13 mouse cellular contexts compared by ENCODE assay signal in genomic region chr1:128399941-128400915, GRCm38 (mm10). TPM values are rescaled to one million over a fixed set of nuclear protein-coding genes. Genes with fewer than 3 reads are reported as not detected.
DNase-seq lines count a peak whose midpoint lies in the region; ATAC-seq and TF ChIP-seq lines count a peak whose summit lies in the region.
"Had no signal": no experiment of that assay in that cellular context is flagged by ENCODE, and none has a peak within 500 bp of the region (broad histone marks: within the 10 kb centered on the region; RNA-seq: fewer than 3 reads in every experiment).

No protein-coding gene starts in this region.

- no peaks in the 10 kb centered on the region for H3K27me3 ChIP-seq in midbrain, embryonic 10.5 days (ENCODE audit: low read depth, poor library complexity, severe bottlenecking)
- H3K27me3 ChIP-seq in midbrain, embryonic 16.5 days (ENCODE audit: control insufficient read depth, insufficient read depth, low read depth, low read length), result no peaks in the 10 kb centered on the region
- H3K27me3 ChIP-seq in forebrain, embryonic 14.5 days (replicated peaks; ENCODE audit: control insufficient read depth, insufficient read depth, low read length), result no peaks in the 10 kb centered on the region
- H3K27me3 ChIP-seq in hindbrain, postnatal 0 days (ENCODE audit: insufficient read depth, low read length), result no peaks in the 10 kb centered on the region
- H3K27me3 ChIP-seq in heart, embryonic 10.5 days (ENCODE audit: insufficient read depth, poor library complexity, severe bottlenecking), result no peaks in the 10 kb centered on the region
- H3K27me3 ChIP-seq: liver, embryonic 12.5 days had no signal

- no peak overlapping the region for H3K4me3 ChIP-seq in midbrain, embryonic 10.5 days
- H3K4me3 ChIP-seq in midbrain, embryonic 16.5 days (ENCODE audit: low read depth, low read length), result no peak overlapping the region
- no peak overlapping the region for H3K4me3 ChIP-seq in forebrain, embryonic 14.5 days (ENCODE audit: low read depth, low read length)
- H3K4me3 ChIP-seq in hindbrain, postnatal 0 days (ENCODE audit: low read length), result no peak overlapping the region
- H3K4me3 ChIP-seq in heart, embryonic 10.5 days, result no peak overlapping the region
- H3K4me3 ChIP-seq: heart, adult 2 months; liver, embryonic 12.5 days had no signal

- no peak for DNase-seq in midbrain, embryonic 10.5 days (ENCODE audit: low spot score)
- peak; percentile 60 for DNase-seq in forebrain, embryonic 14.5 days (ENCODE audit: low spot score)
- peak; percentile 10 for DNase-seq in hindbrain, postnatal 0 days (ENCODE audit: low spot score)
- peak; percentile 30 for DNase-seq in retina, postnatal 1 day
- DNase-seq in adrenal gland, postnatal 14 days, result no peak
- no peak for DNase-seq in heart, embryonic 10.5 days (ENCODE audit: low spot score)
- DNase-seq in testis, postnatal 14 days (ENCODE audit: low spot score), result no peak
- DNase-seq: adrenal gland, postnatal 25 days; heart, adult 2 months; kidney, adult 2 months; lung, postnatal 14 days had no signal

- peaks cover 70% of the 10 kb centered on the region for H3K36me3 ChIP-seq in midbrain, embryonic 10.5 days
- H3K36me3 ChIP-seq in midbrain, embryonic 16.5 days (ENCODE audit: control insufficient read depth, insufficient read depth, low read length), result 0 out of 2 replicates have a peak, but pooled peaks cover 5% of the 10 kb centered on the region
- peaks cover 9% of the 10 kb centered on the region for H3K36me3 ChIP-seq in forebrain, embryonic 14.5 days (ENCODE audit: control insufficient read depth, insufficient read depth, low read length)
- no peaks in the 10 kb centered on the region for H3K36me3 ChIP-seq in hindbrain, postnatal 0 days (ENCODE audit: insufficient read depth, low read length)
- H3K36me3 ChIP-seq in heart, embryonic 10.5 days, result peaks cover 70% of the 10 kb centered on the region

- H3K9me3 ChIP-seq in midbrain, embryonic 10.5 days (replicated peaks), result 0 out of 2 replicates have a peak, but pooled peaks cover 6% of the 10 kb centered on the region
- H3K9me3 ChIP-seq in midbrain, embryonic 16.5 days (replicated peaks; ENCODE audit: control insufficient read depth, low read length, poor library complexity, severe bottlenecking), result no peaks in the 10 kb centered on the region
- no peaks in the 10 kb centered on the region for H3K9me3 ChIP-seq in forebrain, embryonic 14.5 days (replicated peaks; ENCODE audit: control insufficient read depth, low read length)
- no peaks in the 10 kb centered on the region for H3K9me3 ChIP-seq in hindbrain, postnatal 0 days (ENCODE audit: low read length)
- no peaks in the 10 kb centered on the region for H3K9me3 ChIP-seq in heart, embryonic 10.5 days
- H3K9me3 ChIP-seq: liver, embryonic 12.5 days had no signal

- H3K4me2 ChIP-seq in midbrain, embryonic 16.5 days (ENCODE audit: low read length), result no peak overlapping the region
- H3K4me2 ChIP-seq in forebrain, embryonic 14.5 days (ENCODE audit: low read length), result no peak overlapping the region
- H3K4me2 ChIP-seq in hindbrain, postnatal 0 days (ENCODE audit: low read depth, low read length), result no peak overlapping the region
- H3K4me2 ChIP-seq: liver, embryonic 12.5 days had no signal

- no peak for ATAC-seq in midbrain, embryonic 16.5 days
- peak; percentile 13; the same call in 1 of the 2 replicates for ATAC-seq in forebrain, embryonic 14.5 days
- ATAC-seq in hindbrain, postnatal 0 days, result no peak
- ATAC-seq: liver, embryonic 12.5 days had no signal

- 52% methylated on average over 5 of the region's 5 CpGs for WGBS in midbrain, embryonic 10.5 days
- WGBS in midbrain, embryonic 16.5 days, result 26% methylated on average over 5 of the region's 5 CpGs
- 10% methylated on average over 5 of the region's 5 CpGs for WGBS in forebrain, embryonic 14.5 days
- 29% methylated on average over 5 of the region's 5 CpGs for WGBS in hindbrain, postnatal 0 days
- WGBS in heart, embryonic 10.5 days, result 88% methylated on average over 5 of the region's 5 CpGs

- TF ChIP-seq CTCF in hindbrain, postnatal 0 days (IDR thresholded peaks at IDR 0.05; ENCODE audit: low read depth), result no peak

- peak overlapping the region; percentile 72 for H3K27ac ChIP-seq in midbrain, embryonic 10.5 days (replicated peaks)
- H3K27ac ChIP-seq in midbrain, embryonic 16.5 days (ENCODE audit: low read length), result no peak overlapping the region
- H3K27ac ChIP-seq in forebrain, embryonic 14.5 days (ENCODE audit: low read depth, low read length), result no peak overlapping the region; the same call in 1 of the 2 replicates
- H3K27ac ChIP-seq in hindbrain, postnatal 0 days, result no peak overlapping the region
- H3K27ac ChIP-seq in heart, embryonic 10.5 days, result no peak overlapping the region
- H3K27ac ChIP-seq: heart, adult 2 months; liver, embryonic 12.5 days had no signal

- H3K4me1 ChIP-seq in midbrain, embryonic 10.5 days, result peaks cover 41% of the 10 kb centered on the region
- H3K4me1 ChIP-seq in midbrain, embryonic 16.5 days (ENCODE audit: control insufficient read depth, insufficient read depth, low read length), result peaks cover 4% of the 10 kb centered on the region; the same call in 1 of the 2 replicates
- peaks cover 20% of the 10 kb centered on the region for H3K4me1 ChIP-seq in forebrain, embryonic 14.5 days (ENCODE audit: control insufficient read depth, insufficient read depth, low read length)
- H3K4me1 ChIP-seq in hindbrain, postnatal 0 days (ENCODE audit: insufficient read depth, low read length), result no peaks in the 10 kb centered on the region
- no peaks in the 10 kb centered on the region for H3K4me1 ChIP-seq in heart, embryonic 10.5 days
- H3K4me1 ChIP-seq: liver, embryonic 12.5 days had no signal

- no peak overlapping the region for H3K9ac ChIP-seq in midbrain, embryonic 16.5 days (ENCODE audit: low read depth, low read length)
- peak overlapping the region; percentile 8; the same call in 1 of the 2 replicates for H3K9ac ChIP-seq in forebrain, embryonic 14.5 days (ENCODE audit: low read length)
- H3K9ac ChIP-seq in hindbrain, postnatal 0 days (replicated peaks; ENCODE audit: low read length), result no peak overlapping the region
- H3K9ac ChIP-seq: liver, embryonic 12.5 days had no signal

RNA-seq across cellular contexts. Expression of gene Dars, which starts 16.9 kb away (rescaled TPM):
- polyA plus RNA-seq in midbrain, embryonic 10.5 days (2016; fragmentation: Nextera tagmentation; extraction: Ambion mirVana), result 190 and 216 TPM in 2 replicates
- polyA plus RNA-seq in midbrain, embryonic 16.5 days (2015; fragmentation: Nextera tagmentation; extraction: Ambion mirVana), result 123 and 124 TPM in 2 replicates
- polyA plus RNA-seq in forebrain, embryonic 14.5 days (2014; fragmentation: Nextera tagmentation; extraction: Ambion mirVana), result 105 and 111 TPM in 2 replicates
- 53.8 and 64.0 TPM in 2 replicates for total RNA-seq in hindbrain, postnatal 0 days (2014; rRNA removed)
- polyA plus RNA-seq in hindbrain, postnatal 0 days (2015; fragmentation: Nextera tagmentation; extraction: Ambion mirVana), result 130 and 139 TPM in 2 replicates
- 85.9 and 87.5 TPM in 2 replicates for total RNA-seq in adrenal gland, postnatal 14 days (2021)
- polyA plus RNA-seq in heart, embryonic 10.5 days (2016; fragmentation: Nextera tagmentation; extraction: Ambion mirVana), result 137 and 155 TPM in 2 replicates

RNA-seq across cellular contexts. Expression of gene Mcm6, which starts 40.8 kb away (rescaled TPM):
- polyA plus RNA-seq in midbrain, embryonic 10.5 days (2016; fragmentation: Nextera tagmentation; extraction: Ambion mirVana), result 330 and 373 TPM in 2 replicates
- polyA plus RNA-seq in midbrain, embryonic 16.5 days (2015; fragmentation: Nextera tagmentation; extraction: Ambion mirVana), result 44.9 and 50.4 TPM in 2 replicates
- polyA plus RNA-seq in forebrain, embryonic 14.5 days (2014; fragmentation: Nextera tagmentation; extraction: Ambion mirVana), result 121 and 131 TPM in 2 replicates
- total RNA-seq in hindbrain, postnatal 0 days (2014; rRNA removed), result 59.0 and 77.3 TPM in 2 replicates
- polyA plus RNA-seq in hindbrain, postnatal 0 days (2015; fragmentation: Nextera tagmentation; extraction: Ambion mirVana), result 58.6 and 59.1 TPM in 2 replicates
- total RNA-seq in adrenal gland, postnatal 14 days (2021), result 49.6 and 56.3 TPM in 2 replicates
- 233 and 248 TPM in 2 replicates for polyA plus RNA-seq in heart, embryonic 10.5 days (2016; fragmentation: Nextera tagmentation; extraction: Ambion mirVana)

Comparison
In these comparisons a context has a peak if more than half of its experiments do, and no peak if none do; other contexts are left out.
1. DNase-seq: peak in forebrain, embryonic 14.5 days (single experiment), hindbrain, postnatal 0 days (single experiment) and retina, postnatal 1 day (single experiment); none in midbrain, embryonic 10.5 days (single experiment), adrenal gland, postnatal 14 days (single experiment), heart, embryonic 10.5 days (single experiment) and testis, postnatal 14 days (single experiment).